In genomic region chr11:61378651-61379050, GRCm38 (mm10) we compare ENCODE assay signal across 31 mouse cellular contexts. TPM values are rescaled to one million over a fixed set of nuclear protein-coding genes. Genes with fewer than 3 reads are reported as not detected.
DNase-seq lines count a peak whose midpoint lies in the region; ATAC-seq and TF ChIP-seq lines count a peak whose summit lies in the region.
"Had no signal": no experiment of that assay in that cellular context is flagged by ENCODE, and none has a peak within 500 bp of the region (broad histone marks: within the 10 kb centered on the region; RNA-seq: fewer than 3 reads in every experiment).

No protein-coding gene starts in this region.

- peak overlapping the region; percentile 39; the same call in 1 of the 2 replicates for H3K9ac ChIP-seq in liver, adult 2 months (ENCODE audit: low read depth, low read length)
- H3K9ac ChIP-seq in liver, embryonic 12.5 days: no peak overlapping the region
- H3K9ac ChIP-seq in intestine, postnatal 0 days (ENCODE audit: low read depth, low read length): no peak overlapping the region
- H3K9ac ChIP-seq: hindbrain, embryonic 12.5 days; liver, embryonic 13.5 days; neural tube, embryonic 12.5 days had no signal

- no peak for ATAC-seq in liver, embryonic 12.5 days
- peak; percentile 79 for ATAC-seq in intestine, postnatal 0 days
- ATAC-seq: forebrain, embryonic 14.5 days; midbrain, embryonic 16.5 days had no signal

- no peaks in the 10 kb centered on the region for H3K27me3 ChIP-seq in liver, adult 2 months (ENCODE audit: control insufficient read depth, insufficient read depth, low read length)
- H3K27me3 ChIP-seq in liver, embryonic 12.5 days (replicated peaks): peaks cover 62% of the 10 kb centered on the region
- peaks cover 16% of the 10 kb centered on the region; the same call in 1 of the 2 replicates for H3K27me3 ChIP-seq in intestine, postnatal 0 days (replicated peaks; ENCODE audit: control insufficient read depth, insufficient read depth, low read length)

- no peak overlapping the region for H3K4me2 ChIP-seq in liver, embryonic 12.5 days
- H3K4me2 ChIP-seq in intestine, postnatal 0 days (replicated peaks; ENCODE audit: low read depth): 0 out of 2 replicates have a peak overlapping the region, but pooled peaks have one; percentile 24

- no peak for TF ChIP-seq POLR2A in liver, adult 2 months (IDR thresholded peaks at IDR 0.05; ENCODE audit: extremely low read depth, insufficient read depth, low read length)

- peaks cover 13% of the 10 kb centered on the region for H3K4me1 ChIP-seq in liver, adult 2 months (ENCODE audit: control insufficient read depth, insufficient read depth, low read length)
- H3K4me1 ChIP-seq in liver, embryonic 12.5 days: peaks cover 7% of the 10 kb centered on the region; the same call in 1 of the 2 replicates
- 0 out of 2 replicates have a peak, but pooled peaks cover 4% of the 10 kb centered on the region for H3K4me1 ChIP-seq in intestine, postnatal 0 days (replicated peaks; ENCODE audit: control insufficient read depth, insufficient read depth, low read length)
- H3K4me1 ChIP-seq: embryonic facial prominence, embryonic 12.5 days had no signal

- H3K4me3 ChIP-seq in liver, adult 2 months (ENCODE audit: insufficient read depth, low read depth, low read length): no peak overlapping the region
- no peak overlapping the region for H3K4me3 ChIP-seq in liver, embryonic 12.5 days
- H3K4me3 ChIP-seq in intestine, postnatal 0 days (ENCODE audit: low read depth, low read length): no peak overlapping the region

- WGBS in liver, adult 2 months: 31% methylated on average over 4 of the region's 4 CpGs
- WGBS in liver, embryonic 12.5 days (ENCODE audit: insufficient replicate concordance): 56% methylated on average over 4 of the region's 4 CpGs
- 61% methylated on average over 4 of the region's 4 CpGs for WGBS in intestine, postnatal 0 days

- no peaks in the 10 kb centered on the region; the same call in 1 of the 2 replicates for H3K79me2 ChIP-seq in liver, adult 2 months (ENCODE audit: control insufficient read depth, insufficient read depth, low read length)

- peak overlapping the region; percentile 97 for H3K27ac ChIP-seq in liver, adult 2 months (replicated peaks; ENCODE audit: insufficient read depth, low read depth, low read length)
- H3K27ac ChIP-seq in liver, embryonic 12.5 days: no peak overlapping the region
- H3K27ac ChIP-seq in intestine, postnatal 0 days (ENCODE audit: low read depth, low read length): peak overlapping the region; percentile 70; the same call in 1 of the 2 replicates
- H3K27ac ChIP-seq: embryonic facial prominence, embryonic 12.5 days; hindbrain, embryonic 12.5 days; lung, embryonic 15.5 days; midbrain, embryonic 10.5 days; neural tube, embryonic 12.5 days; stomach, postnatal 0 days had no signal

- DNase-seq in liver, adult 2 months (ENCODE audit: extremely low read depth, low read depth, low spot score): peak; percentile 96
- DNase-seq in kidney, postnatal 14 days: peak; percentile 44
- DNase-seq in frontal cortex, postnatal 14 days (ENCODE audit: low spot score in 2 of 2): no peak
- no peak for DNase-seq in layer of hippocampus, postnatal 36 days
- DNase-seq: B cell, adult 2 months; cerebellum, adult 11-12 months; cerebellum, adult 9-11 months; liver, embryonic 13.5 days; right cerebral cortex, adult 18-20 months; thymus, adult 18-20 months; thymus, postnatal 36 days had no signal

- no peaks in the 10 kb centered on the region for H3K9me3 ChIP-seq in liver, embryonic 12.5 days (replicated peaks)
- H3K9me3 ChIP-seq in intestine, postnatal 0 days (ENCODE audit: control insufficient read depth): no peaks in the 10 kb centered on the region
- H3K9me3 ChIP-seq: embryonic facial prominence, embryonic 12.5 days; hindbrain, embryonic 12.5 days; liver, embryonic 13.5 days; lung, embryonic 15.5 days; midbrain, embryonic 10.5 days; neural tube, embryonic 12.5 days had no signal

- no peaks in the 10 kb centered on the region for H3K36me3 ChIP-seq in liver, adult 2 months (ENCODE audit: control insufficient read depth, insufficient read depth, low read length)
- no peaks in the 10 kb centered on the region for H3K36me3 ChIP-seq in liver, embryonic 12.5 days
- H3K36me3 ChIP-seq in intestine, postnatal 0 days (ENCODE audit: control insufficient read depth, insufficient read depth): no peaks in the 10 kb centered on the region
- H3K36me3 ChIP-seq: embryonic facial prominence, embryonic 12.5 days; hindbrain, embryonic 12.5 days; liver, embryonic 13.5 days; lung, embryonic 15.5 days; midbrain, embryonic 10.5 days; neural tube, embryonic 12.5 days had no signal

- TF ChIP-seq CTCF in liver, adult 2 months (IDR thresholded peaks at IDR 0.05; ENCODE audit: low read depth, low read length): no peak
- TF ChIP-seq CTCF in intestine, postnatal 0 days (IDR thresholded peaks at IDR 0.05; ENCODE audit: low read depth): no peak

RNA-seq across cellular contexts. Expression of gene Slc47a1, which starts 0.5 kb away (rescaled TPM):
- total RNA-seq in liver, adult 2 months (2014; rRNA removed): 160 and 169 TPM in 2 replicates
- polyA plus RNA-seq in liver, adult 2 months (2012; rRNA removed): 151 and 163 TPM in 2 replicates
- polyA plus RNA-seq in liver, embryonic 12.5 days (2016; fragmentation: Nextera tagmentation; extraction: Ambion mirVana): 2.5 TPM in 2 replicates
- polyA plus RNA-seq in intestine, postnatal 0 days (2015; fragmentation: Nextera tagmentation; extraction: Ambion mirVana): 8.0 and 9.8 TPM in 2 replicates
- total RNA-seq in layer of hippocampus, postnatal 36 days (2021): 1 to 10 TPM in 1 of 2 experiments, under 1 TPM in 1; 0.40 to 3.5 TPM
- total RNA-seq: megakaryocyte progenitor cell, adult 5-6 weeks had no signal
- polyA plus RNA-seq: forebrain, embryonic 14.5 days; midbrain, embryonic 10.5 days had no signal

RNA-seq across cellular contexts. Expression of gene Slc47a2, which starts 36.0 kb away (rescaled TPM):
- total RNA-seq in liver, adult 2 months (2014; rRNA removed): not detected in 2 replicates
- not detected in 2 replicates for polyA plus RNA-seq in liver, adult 2 months (2012; rRNA removed)
- polyA plus RNA-seq in liver, embryonic 12.5 days (2016; fragmentation: Nextera tagmentation; extraction: Ambion mirVana): 0.12 TPM in 1 of 2 replicates, not detected in the other
- polyA plus RNA-seq in intestine, postnatal 0 days (2015; fragmentation: Nextera tagmentation; extraction: Ambion mirVana): not detected in 2 replicates
- total RNA-seq in layer of hippocampus, postnatal 36 days (2021): under 1 TPM in 1 of 2 experiments, not detected in 1; 0.15 TPM
- total RNA-seq: adrenal gland, adult 18-20 months; adrenal gland, postnatal 25 days; gastrocnemius, adult 2 months; gastrocnemius, postnatal 36 days; heart, adult 18-20 months; heart, postnatal 36 days; layer of hippocampus, postnatal 25 days; megakaryocyte progenitor cell, adult 5-6 weeks had no signal
- polyA plus RNA-seq: embryonic facial prominence, embryonic 12.5 days; forebrain, embryonic 14.5 days; hindbrain, embryonic 12.5 days; limb, embryonic 11.5 days; midbrain, embryonic 10.5 days; midbrain, embryonic 16.5 days; neural tube, embryonic 12.5 days; spleen, adult 2 months had no signal

Comparison
In these comparisons a context has a peak if more than half of its experiments do, and no peak if none do; other contexts are left out.
1. RNA of gene Slc47a1, which starts 0.5 kb away (polyA plus RNA-seq): 151 to 163 TPM in liver, adult 2 months; 8.0 to 9.8 TPM in intestine, postnatal 0 days and 2.5 TPM in liver, embryonic 12.5 days; every median in the first group is over 10 times any median in the second.
2. DNase-seq: peak in liver, adult 2 months (single experiment) and kidney, postnatal 14 days (single experiment); none in frontal cortex, postnatal 14 days (0 of 2) and layer of hippocampus, postnatal 36 days (0 of 2).